ENCODE assay signal across 35 mouse cellular contexts in the genomic region with DNA sequence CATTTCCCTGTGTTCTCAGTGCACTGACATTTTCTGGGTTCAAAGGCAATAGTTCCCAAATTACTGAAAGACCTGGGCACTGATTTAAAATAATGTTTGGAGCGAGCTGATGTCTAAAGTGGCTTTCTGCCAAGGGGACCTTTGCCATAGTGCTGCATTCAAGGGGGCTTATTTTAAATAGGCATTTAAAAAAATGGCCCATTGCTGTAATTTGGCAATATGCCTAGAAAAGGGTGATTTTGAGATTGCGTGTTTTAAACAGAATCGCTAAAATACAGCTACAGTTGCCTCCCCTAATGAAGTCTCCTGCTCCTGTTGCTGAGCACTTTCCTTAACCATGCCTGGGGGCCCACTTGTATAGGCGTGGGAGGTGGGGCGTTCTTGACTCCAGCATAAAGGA.
"Had no signal": no experiment of that assay in that cellular context is flagged by ENCODE, and none has a peak within 500 bp of the region (broad histone marks: within the 10 kb centered on the region; RNA-seq: fewer than 3 reads in every experiment).

No protein-coding gene starts in this region.

- H3K36me3 ChIP-seq: heart, embryonic 12.5 days; heart, embryonic 13.5 days; heart, embryonic 15.5 days; hindbrain, embryonic 10.5 days; hindbrain, embryonic 12.5 days; hindbrain, embryonic 13.5 days; hindbrain, embryonic 15.5 days; intestine, embryonic 15.5 days; kidney, embryonic 15.5 days had no signal

- H3K4me2 ChIP-seq: heart, embryonic 11.5 days; heart, embryonic 12.5 days; heart, embryonic 13.5 days; heart, embryonic 15.5 days; hindbrain, embryonic 12.5 days; hindbrain, embryonic 13.5 days; hindbrain, embryonic 14.5 days; hindbrain, embryonic 15.5 days; intestine, embryonic 15.5 days; kidney, embryonic 15.5 days had no signal

- H3K9me3 ChIP-seq: heart, embryonic 12.5 days; heart, embryonic 13.5 days; heart, embryonic 15.5 days; hindbrain, embryonic 10.5 days; hindbrain, embryonic 12.5 days; hindbrain, embryonic 13.5 days; hindbrain, embryonic 15.5 days; intestine, embryonic 15.5 days; kidney, embryonic 15.5 days had no signal

- DNase-seq: heart, postnatal 10 days; heart, postnatal 14 days; heart, postnatal 36 days; heart, postnatal 4 days; kidney, adult 11 months; kidney, adult 18-20 months; kidney, adult 2 months; kidney, adult 8-10 months; kidney, adult 9 months; kidney, postnatal 10 days; kidney, postnatal 14 days; kidney, postnatal 25 days; kidney, postnatal 36 days; kidney, postnatal 4 days; layer of hippocampus, adult 9-11 months; layer of hippocampus, postnatal 36 days had no signal

- H3K9ac ChIP-seq: heart, embryonic 12.5 days; heart, embryonic 13.5 days; heart, embryonic 15.5 days; hindbrain, embryonic 12.5 days; hindbrain, embryonic 13.5 days; hindbrain, embryonic 14.5 days; hindbrain, embryonic 15.5 days; intestine, embryonic 15.5 days; kidney, embryonic 15.5 days had no signal

- H3K27me3 ChIP-seq: heart, embryonic 12.5 days; heart, embryonic 13.5 days; heart, embryonic 15.5 days; hindbrain, embryonic 12.5 days; hindbrain, embryonic 13.5 days; hindbrain, embryonic 15.5 days; intestine, embryonic 15.5 days; kidney, embryonic 15.5 days had no signal

- H3K4me1 ChIP-seq: heart, embryonic 12.5 days; heart, embryonic 15.5 days; hindbrain, embryonic 10.5 days; hindbrain, embryonic 12.5 days; hindbrain, embryonic 13.5 days; hindbrain, embryonic 15.5 days; intestine, embryonic 15.5 days; kidney, embryonic 15.5 days had no signal

- H3K4me3 ChIP-seq: heart, embryonic 12.5 days; heart, embryonic 13.5 days; heart, embryonic 15.5 days; hindbrain, embryonic 10.5 days; hindbrain, embryonic 12.5 days; hindbrain, embryonic 13.5 days; hindbrain, embryonic 15.5 days; intestine, embryonic 15.5 days; kidney, embryonic 15.5 days; layer of hippocampus, adult 2 months; left cerebral cortex, adult 2 months had no signal

- ATAC-seq: hindbrain, embryonic 16.5 days; hindbrain, postnatal 0 days; inflammation-experienced regulatory T-cells, adult 6 months; intestine, embryonic 15.5 days; intestine, embryonic 16.5 days; intestine, postnatal 0 days had no signal

- H3K27ac ChIP-seq: heart, embryonic 13.5 days; heart, embryonic 15.5 days; hindbrain, embryonic 10.5 days; hindbrain, embryonic 12.5 days; hindbrain, embryonic 13.5 days; hindbrain, embryonic 14.5 days; hindbrain, embryonic 15.5 days; hindbrain, postnatal 0 days; intestine, embryonic 15.5 days; kidney, embryonic 15.5 days; kidney, postnatal 0 days; layer of hippocampus, adult 2 months; left cerebral cortex, adult 2 months had no signal
